Mouse (Mus musculus): ENCODE results near the gene 2200002J24Rik. TPM values are rescaled to one million over a fixed set of nuclear protein-coding genes. Genes with fewer than 3 reads are reported as not detected.

2200002J24Rik gene
- total RNA-seq (2023; ENCODE audit: inconsistent age), result not detected in 4 replicates

DNA sequence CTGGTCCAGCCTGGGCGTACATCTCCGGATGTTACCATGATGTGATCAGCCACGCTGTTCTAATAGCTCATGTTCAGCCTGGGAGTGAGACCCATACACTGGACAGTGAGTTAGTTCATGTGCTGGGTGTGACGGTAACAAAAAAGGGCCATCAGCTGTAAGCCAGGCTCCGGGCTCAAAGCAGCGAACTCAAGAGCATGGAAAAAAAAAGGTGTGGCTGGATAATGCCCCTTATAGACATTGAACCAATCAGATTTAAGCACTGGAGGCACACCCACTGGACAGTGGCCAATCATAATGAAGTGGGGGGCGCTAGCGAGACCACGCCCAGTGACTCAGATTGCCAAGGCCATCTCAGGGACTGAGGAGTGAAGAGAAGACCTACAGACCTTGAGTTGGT is at the start of gene 2200002J24Rik:
Gene 2200002J24Rik (plus strand): TSS at position 338 of the 400 bp plus-strand sequence.

DNA sequence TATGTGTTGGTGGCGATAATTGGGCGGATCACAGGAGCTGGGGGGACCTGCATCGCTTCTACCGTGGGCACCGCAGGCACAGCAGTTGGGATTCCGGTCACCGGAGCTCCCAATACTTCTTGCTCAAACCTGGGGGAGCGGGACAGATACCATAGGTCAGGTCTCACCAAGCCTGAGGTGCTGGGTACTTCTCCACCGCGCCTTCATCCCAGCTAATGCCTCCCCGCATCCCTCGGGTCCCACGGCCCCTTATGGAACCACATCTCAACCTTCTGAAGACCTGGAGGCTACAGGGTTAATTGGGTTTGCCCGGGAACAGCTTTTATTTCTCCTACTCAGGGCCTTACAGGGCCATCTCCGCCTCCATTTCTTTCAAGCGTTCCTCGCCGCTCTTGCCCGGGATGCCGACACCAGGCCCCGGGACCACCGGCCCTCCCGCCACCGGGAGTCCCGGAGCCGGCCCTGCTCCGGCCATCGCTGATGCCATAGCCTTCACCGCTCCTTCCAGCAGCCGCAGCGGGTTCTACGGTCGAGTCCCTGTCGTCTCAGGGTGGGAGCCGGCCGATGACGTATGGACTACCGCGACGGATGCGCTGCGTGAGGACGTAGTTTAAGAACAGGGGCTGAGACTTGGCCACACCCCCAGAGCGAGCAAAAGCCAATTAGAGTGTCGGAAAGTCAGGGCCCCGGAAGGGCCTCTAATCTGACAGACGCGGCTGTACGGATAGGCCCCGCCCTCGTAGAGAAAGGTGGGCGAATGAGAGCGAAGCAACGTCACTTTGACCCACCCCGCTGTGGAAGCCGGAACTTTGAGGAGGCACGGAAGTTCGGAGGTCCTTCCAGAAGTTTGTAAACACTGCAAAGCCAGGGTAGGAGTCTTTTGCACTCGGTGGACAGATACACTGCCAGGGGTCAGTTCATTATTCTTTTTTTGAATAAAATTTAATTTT is 48.9 kb upstream of the 2200002J24Rik start, which contains the start of gene Rbm42:
Gene Rbm42 (minus strand): TSS at position 727 of the 950 bp plus-strand sequence.

DNA sequence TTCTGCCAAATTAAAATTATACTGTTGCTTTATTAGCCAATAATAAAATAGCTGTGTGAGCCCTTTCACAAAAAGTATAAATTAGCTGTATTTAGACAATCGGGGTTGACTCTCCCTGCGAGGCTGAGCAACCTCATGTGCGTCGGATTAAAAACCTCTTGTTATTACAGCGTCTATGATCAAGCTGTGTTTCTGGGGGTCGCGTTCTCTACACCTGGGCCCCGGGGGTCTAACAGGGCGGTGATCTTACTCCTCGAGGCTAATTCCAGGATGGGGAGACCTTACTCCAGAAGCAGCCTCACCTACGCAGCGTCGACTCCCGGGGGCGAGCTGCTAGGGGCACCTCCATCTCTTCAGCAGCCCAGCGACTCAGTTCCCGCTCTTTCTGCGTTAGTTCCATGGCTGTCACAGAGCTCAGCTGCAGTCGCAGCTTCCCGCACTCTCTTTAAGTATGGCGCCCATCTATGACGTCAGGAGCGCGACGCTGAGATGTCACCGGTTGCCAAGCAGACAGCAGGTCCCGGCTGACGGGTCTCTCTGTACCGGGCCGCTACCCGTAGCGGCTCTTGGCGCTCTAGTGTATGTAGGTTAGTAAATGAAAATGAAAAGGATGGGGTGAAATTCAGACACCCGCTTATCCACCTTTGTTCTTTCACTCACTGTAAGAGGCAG is 34.1 kb upstream of the 2200002J24Rik start, which contains the start of gene Haus5:
Gene Haus5 (minus strand): TSS at position 466 of the 672 bp plus-strand sequence.

DNA sequence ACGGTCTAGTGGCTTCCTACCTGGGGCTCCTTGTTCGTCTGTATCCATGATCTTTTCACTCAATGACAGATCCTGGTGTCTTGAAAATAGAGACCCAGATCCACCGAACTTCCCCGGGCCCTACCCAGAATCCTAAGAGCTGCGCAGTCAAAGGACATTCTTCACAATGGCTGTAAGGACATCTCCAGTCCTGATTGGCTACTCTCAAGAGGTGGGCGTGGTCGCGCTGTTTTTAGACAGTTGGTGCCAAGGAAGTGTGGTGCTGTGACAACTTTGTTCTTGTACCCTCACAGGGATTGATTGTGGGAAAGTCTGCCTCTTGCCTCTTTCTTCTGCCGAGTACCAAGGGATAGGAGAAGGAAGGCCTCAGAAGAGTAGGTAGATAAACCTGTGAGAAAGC is 27.2 kb upstream of the 2200002J24Rik start, which contains the start of gene Pmis2:
Gene Pmis2 (minus strand): TSS at position 126 of the 400 bp plus-strand sequence.

DNA sequence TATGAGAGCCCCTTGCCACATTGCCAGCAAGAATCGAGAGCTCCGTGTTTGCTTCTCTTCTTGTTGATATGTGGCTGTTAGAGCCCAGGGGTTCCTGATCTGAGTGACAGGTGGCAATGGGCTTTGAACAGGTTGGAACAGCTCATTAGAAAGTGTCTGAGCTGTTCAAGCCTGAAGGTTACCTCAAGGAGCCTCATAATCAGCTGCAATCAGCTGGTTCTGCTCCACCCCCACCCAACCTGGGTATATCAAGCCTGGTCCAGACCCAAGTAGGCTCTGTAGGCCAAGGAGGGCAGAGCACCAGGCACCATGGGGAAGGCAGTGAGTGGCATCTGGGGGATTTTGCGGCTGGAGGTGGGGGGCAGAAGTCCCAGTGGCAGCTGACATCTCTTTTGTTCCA is 13.2 kb downstream of the 2200002J24Rik start, which contains the start of gene Atp4a:
Gene Atp4a (plus strand): TSS at position 268 of the 400 bp plus-strand sequence.

DNA sequence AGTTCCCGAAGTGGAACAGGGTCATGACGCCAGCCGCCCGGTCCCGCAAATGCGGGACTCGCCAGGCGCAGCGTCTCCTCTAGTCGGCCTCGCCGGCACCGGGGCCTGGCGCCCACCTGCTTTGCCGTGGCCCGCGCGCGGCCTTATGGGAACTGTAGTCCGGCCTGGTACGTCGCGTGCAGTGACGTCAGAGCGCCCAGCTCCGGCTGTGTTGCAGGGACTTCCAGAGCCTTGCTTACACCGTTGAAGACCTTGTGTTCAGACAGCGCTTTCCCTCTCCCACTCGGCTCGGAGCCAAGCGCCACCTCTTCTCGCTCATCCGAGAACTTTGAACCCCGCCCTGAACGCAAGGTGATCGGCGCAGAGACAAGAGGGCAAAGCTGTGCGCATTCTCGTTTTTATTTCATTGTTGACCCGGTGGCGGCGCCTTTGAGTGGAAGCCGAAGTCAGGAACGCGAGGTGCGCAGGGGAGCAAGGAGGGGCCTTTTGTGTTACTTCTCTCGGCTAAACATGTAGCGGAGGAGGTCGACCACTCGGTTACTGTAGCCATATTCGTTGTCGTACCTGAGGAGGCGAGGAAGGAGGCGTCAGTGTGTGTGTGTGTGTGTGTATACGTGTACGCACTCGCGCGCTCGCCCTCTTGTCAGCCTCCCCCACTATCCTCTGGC is 30.8 kb downstream of the 2200002J24Rik start, which contains the start of gene Tmem147:
Gene Tmem147 (minus strand): TSS at position 145 of the 668 bp plus-strand sequence.

DNA sequence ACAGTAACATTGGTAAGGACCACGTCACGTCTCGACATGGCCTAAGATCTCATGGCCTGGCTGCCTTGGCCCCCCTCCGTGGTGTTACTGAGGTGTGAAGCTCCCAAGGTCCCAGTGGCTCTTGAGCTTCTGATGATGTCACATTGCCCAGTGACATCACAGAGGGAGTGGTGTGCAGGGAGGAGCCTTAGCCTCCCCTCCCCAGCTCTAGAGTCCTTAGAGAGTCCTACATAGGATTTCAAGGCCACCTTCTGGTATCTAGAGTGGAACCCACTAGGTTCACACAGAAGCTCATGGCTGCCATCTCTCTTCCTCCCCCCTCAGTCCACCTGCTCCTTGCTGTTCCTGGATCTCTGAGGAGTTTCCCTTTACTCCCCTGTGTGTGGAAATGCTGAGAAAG is 44.9 kb downstream of the 2200002J24Rik start, which contains the start of gene Gapdhs:
Gene Gapdhs (minus strand): TSS at position 65 of the 400 bp plus-strand sequence.

Other genes with a start within 250 kb of the 2200002J24Rik start
- not detected in 4 replicates for gene Kirrel2, start 241.2 kb upstream of the 2200002J24Rik start, total RNA-seq (2023; ENCODE audit: inconsistent age)
- gene Nphs1, start 240.6 kb upstream of the 2200002J24Rik start, total RNA-seq (2023; ENCODE audit: inconsistent age), result not detected in 4 replicates
- gene Prodh2, start 205.3 kb upstream of the 2200002J24Rik start, total RNA-seq (2023; ENCODE audit: inconsistent age), result not detected in 4 replicates
- 11.3 to 15.9 TPM (median 12.8 TPM) in 4 replicates for gene Arhgap33, start 163.9 kb upstream of the 2200002J24Rik start, total RNA-seq (2023; ENCODE audit: inconsistent age)
- 1.6 to 3.7 TPM (median 2.0 TPM) in 4 replicates for gene Hspb6, start 146.7 kb upstream of the 2200002J24Rik start, total RNA-seq (2023; ENCODE audit: inconsistent age)
- gene Proser3, start 146.6 kb upstream of the 2200002J24Rik start, total RNA-seq (2023; ENCODE audit: inconsistent age), result 11.8 to 20.0 TPM (median 14.2 TPM) in 4 replicates
- gene Lin37, start 139.1 kb upstream of the 2200002J24Rik start, total RNA-seq (2023; ENCODE audit: inconsistent age), result 38.2 to 49.8 TPM (median 44.0 TPM) in 4 replicates
- gene U2af1l4, start 135.6 kb upstream of the 2200002J24Rik start, total RNA-seq (2023; ENCODE audit: inconsistent age), result 98.1 to 127 TPM (median 108 TPM) in 4 replicates
- gene Gm49396, start 135.6 kb upstream of the 2200002J24Rik start, total RNA-seq (2023; ENCODE audit: inconsistent age), result 9.7 to 14.5 TPM (median 10.9 TPM) in 4 replicates
- gene Psenen, start 135.3 kb upstream of the 2200002J24Rik start, total RNA-seq (2023; ENCODE audit: inconsistent age), result 130 to 155 TPM (median 145 TPM) in 4 replicates
- 7.7 to 12.0 TPM (median 8.8 TPM) in 4 replicates for gene Igflr1, start 133.5 kb upstream of the 2200002J24Rik start, total RNA-seq (2023; ENCODE audit: inconsistent age)
- 95.8 to 120 TPM (median 111 TPM) in 4 replicates for gene Kmt2b, start 110.2 kb upstream of the 2200002J24Rik start, total RNA-seq (2023; ENCODE audit: inconsistent age)
- 1.0 to 1.6 TPM (median 1.2 TPM) in 4 replicates for gene Zbtb32, start 100.0 kb upstream of the 2200002J24Rik start, total RNA-seq (2023; ENCODE audit: inconsistent age)
- gene Upk1a, start 86.1 kb upstream of the 2200002J24Rik start, total RNA-seq (2023; ENCODE audit: inconsistent age), result 0.48 to 0.71 TPM (median 0.48 TPM) in 3 of 4 replicates, not detected in the other
- 203 to 268 TPM (median 215 TPM) in 4 replicates for gene Cox6b1, start 72.8 kb upstream of the 2200002J24Rik start, total RNA-seq (2023; ENCODE audit: inconsistent age)
- not detected in 4 replicates for gene Etv2, start 63.1 kb upstream of the 2200002J24Rik start, total RNA-seq (2023; ENCODE audit: inconsistent age)
- gene Rbm42, start 48.6 kb upstream of the 2200002J24Rik start, total RNA-seq (2023; ENCODE audit: inconsistent age), result 91.1 to 103 TPM (median 95.7 TPM) in 4 replicates
- 54.9 to 62.9 TPM (median 59.7 TPM) in 4 replicates for gene Haus5, start 33.9 kb upstream of the 2200002J24Rik start, total RNA-seq (2023; ENCODE audit: inconsistent age)
- not detected in 4 replicates for gene Pmis2, start 27.3 kb upstream of the 2200002J24Rik start, total RNA-seq (2023; ENCODE audit: inconsistent age)
- gene Atp4a, start 13.3 kb downstream of the 2200002J24Rik start, total RNA-seq (2023; ENCODE audit: inconsistent age), result 0.30 to 1.6 TPM (median 0.54 TPM) in 4 replicates
- 43.1 to 54.2 TPM (median 51.1 TPM) in 4 replicates for gene Tmem147, start 30.6 kb downstream of the 2200002J24Rik start, total RNA-seq (2023; ENCODE audit: inconsistent age)
- gene Gapdhs, start 44.8 kb downstream of the 2200002J24Rik start, total RNA-seq (2023; ENCODE audit: inconsistent age), result not detected in 4 replicates
- gene Sbsn, start 52.5 kb downstream of the 2200002J24Rik start, total RNA-seq (2023; ENCODE audit: inconsistent age), result 2.7 to 5.7 TPM (median 2.9 TPM) in 4 replicates
- gene Dmkn, start 64.8 kb downstream of the 2200002J24Rik start, total RNA-seq (2023; ENCODE audit: inconsistent age), result not detected in 4 replicates
- not detected in 4 replicates for gene Krtdap, start 89.0 kb downstream of the 2200002J24Rik start, total RNA-seq (2023; ENCODE audit: inconsistent age)
- gene Ffar2, start 124.8 kb downstream of the 2200002J24Rik start, total RNA-seq (2023; ENCODE audit: inconsistent age), result 11.4 to 15.1 TPM (median 13.7 TPM) in 4 replicates
- 0.84 to 1.7 TPM (median 1.0 TPM) in 4 replicates for gene Ffar3, start 157.3 kb downstream of the 2200002J24Rik start, total RNA-seq (2023; ENCODE audit: inconsistent age)
- 21.3 to 27.3 TPM (median 25.8 TPM) in 4 replicates for gene Ffar1, start 162.6 kb downstream of the 2200002J24Rik start, total RNA-seq (2023; ENCODE audit: inconsistent age)
- gene Cd22, start 181.4 kb downstream of the 2200002J24Rik start, total RNA-seq (2023; ENCODE audit: inconsistent age), result 1,045 to 1,202 TPM (median 1,120 TPM) in 4 replicates
- 0.21 to 0.26 TPM in 2 of 4 replicates, not detected in the others for gene Mag, start 215.9 kb downstream of the 2200002J24Rik start, total RNA-seq (2023; ENCODE audit: inconsistent age)
- gene Hamp2, start 225.8 kb downstream of the 2200002J24Rik start, total RNA-seq (2023; ENCODE audit: inconsistent age), result not detected in 4 replicates
- gene Hamp, start 245.1 kb downstream of the 2200002J24Rik start, total RNA-seq (2023; ENCODE audit: inconsistent age), result not detected in 4 replicates